In the genomic region with DNA sequence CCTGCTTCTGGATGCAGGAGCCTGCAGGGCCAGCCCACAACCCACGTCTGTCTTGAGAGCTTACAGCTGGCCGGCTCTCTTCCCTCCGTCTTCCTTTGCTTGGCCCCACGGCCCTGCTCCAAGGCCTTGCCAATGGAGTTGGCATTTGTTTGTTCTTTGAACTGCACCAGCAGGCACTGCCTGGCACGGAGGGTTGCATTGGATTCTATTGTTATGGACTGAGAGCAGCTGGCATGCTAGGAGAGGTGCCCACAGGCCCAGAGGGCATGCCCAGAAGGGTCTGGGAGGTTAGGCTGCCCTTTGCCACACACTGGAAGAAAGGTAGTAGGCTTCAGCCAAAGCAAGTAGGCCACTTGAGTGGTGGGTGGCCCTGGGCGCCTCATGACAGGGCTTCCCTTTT, we compare ENCODE assay signal across 1 mouse cellular context.
TF ChIP-seq lines count a peak whose summit lies in the region.

No protein-coding gene starts in this region.

TF ChIP-seq in MEL, 35 proteins besides CTCF, POLR2A, EP300 and RAD21 (continued from another document):
- TF ChIP-seq POLR2AphosphoS2 (IDR thresholded peaks at IDR 0.05; ENCODE audit: low read length) (no peak), NRF1 (IDR thresholded peaks at IDR 0.05; ENCODE audit: insufficient read depth, low read depth, low read length, poor library complexity, severe bottlenecking) (no peak), E2F4 (IDR thresholded peaks at IDR 0.05; ENCODE audit: borderline replicate concordance, low read depth, low read length) (no peak)
